Mouse (Mus musculus) heart, adult 2 months (tissue): ENCODE measurements at regions not wholly inside any gene's neighbourhood (a gene's known extent, or its start where the extent isn't known, plus 50 kb on each side); places are given as distances from the start of the nearest gene placed in this dataset.

Source experiments
- CTCF ChIP-seq: fragments of 200-600 bp; IDR thresholded peaks from 2 replicates; pipeline ENCODE4 v1.8.1; 2022; ENCODE audit warnings: antibody characterized with exemption, mild to moderate bottlenecking, moderate library complexity
- EP300 ChIP-seq: fragments of 200-500 bp; IDR thresholded peaks from 2 replicates; pipeline ENCODE4 v1.6.1; 2011; ENCODE audit warnings: low read depth, low read length, control low read depth; ENCODE audit not compliant: insufficient read depth
- POLR2A ChIP-seq: fragments of 200-500 bp; IDR thresholded peaks from 2 replicates; pipeline ENCODE4 v1.6.1; 2011; ENCODE audit warnings: mild to moderate bottlenecking, low read depth, low read length, control low read depth; ENCODE audit not compliant: insufficient read depth

DNA sequence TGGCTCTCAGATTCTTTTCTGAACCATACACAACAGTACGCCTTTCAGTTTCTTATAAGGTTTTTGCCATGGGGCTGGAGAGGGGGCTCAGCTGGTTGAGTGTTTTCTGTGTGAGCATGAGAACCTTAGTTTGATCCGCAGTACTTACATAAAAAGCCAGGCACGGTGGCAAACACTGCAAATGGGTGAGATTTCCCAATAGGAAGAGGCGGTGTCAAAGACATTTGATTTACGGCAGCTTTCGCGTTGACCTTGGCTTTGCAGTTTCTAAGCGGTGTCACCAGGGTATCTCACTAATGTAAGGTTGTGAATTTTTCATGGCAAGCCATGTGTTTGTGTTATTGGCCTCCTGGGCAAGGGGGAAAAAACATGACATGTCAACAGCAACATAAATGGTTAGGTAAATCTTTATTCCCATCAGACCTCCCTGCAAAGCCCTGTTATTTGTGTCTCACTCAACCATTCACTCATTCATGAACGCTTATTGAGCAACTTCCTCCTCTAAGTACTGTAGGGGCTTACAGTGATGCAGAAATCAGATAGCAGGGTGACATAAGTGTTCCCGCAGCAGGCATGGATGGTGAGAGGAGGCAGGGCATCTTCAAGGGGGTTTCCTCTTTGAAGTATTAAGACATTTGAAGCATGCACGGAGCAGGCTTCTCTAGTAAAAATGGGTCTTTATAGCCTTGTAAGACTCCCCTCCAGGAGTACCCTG lies 599.4 kb upstream of the Auts2 start:
- TF ChIP-seq CTCF (no peak), POLR2A (no peak), EP300 (no peak)
